Mouse (Mus musculus) A20 (cell line): ENCODE measurements around the gene Cdh3.
A peak's percentile ranks its signal among the peaks of the same experiment; 100 is the strongest.

Experiments
- DNase-seq: peaks from one replicate; pipeline ENCODE4 v3.0.0-alpha.2; 2011; ENCODE audit warnings: low read depth, low spot score

Cdh3 gene

DNA sequence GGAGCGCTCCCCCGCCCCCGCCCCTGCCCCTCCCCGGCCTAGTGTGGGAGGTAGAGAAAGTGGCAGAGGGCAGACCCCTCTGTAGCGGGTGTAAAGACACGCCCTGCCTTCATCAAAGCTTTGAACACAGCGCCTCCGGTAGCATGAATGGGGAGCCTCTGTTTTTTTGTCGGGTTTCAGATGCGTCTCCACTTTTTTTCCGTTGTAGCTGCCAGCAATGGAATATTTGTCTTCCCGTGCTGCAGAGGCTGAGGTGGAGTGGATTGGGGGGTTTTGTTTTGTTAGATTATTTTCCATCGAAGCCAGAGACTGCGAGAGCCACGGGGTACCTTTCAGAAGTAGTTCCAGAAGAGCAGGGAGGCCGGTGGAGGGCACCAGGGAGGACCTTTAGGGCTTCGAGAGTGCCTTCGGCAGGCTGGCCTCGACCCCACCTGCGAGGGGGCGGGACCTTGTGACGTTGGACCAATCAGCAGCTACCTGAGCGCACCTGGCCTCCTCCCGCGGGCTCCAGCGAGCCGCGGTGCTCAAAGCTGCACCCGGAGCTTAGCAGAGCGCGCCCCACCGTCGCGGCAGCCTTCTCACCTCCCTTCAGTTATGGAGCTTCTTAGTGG is at the start of gene Cdh3:
Gene Cdh3 (plus strand): TSS at position 527 of the 611 bp plus-strand sequence.
- DNase-seq = no peak

- no peak for DNase-seq
Measured at GRCm38 (mm10) chr8:106462131-106462530, 48.6 kb upstream of the Cdh3 start.

DNA sequence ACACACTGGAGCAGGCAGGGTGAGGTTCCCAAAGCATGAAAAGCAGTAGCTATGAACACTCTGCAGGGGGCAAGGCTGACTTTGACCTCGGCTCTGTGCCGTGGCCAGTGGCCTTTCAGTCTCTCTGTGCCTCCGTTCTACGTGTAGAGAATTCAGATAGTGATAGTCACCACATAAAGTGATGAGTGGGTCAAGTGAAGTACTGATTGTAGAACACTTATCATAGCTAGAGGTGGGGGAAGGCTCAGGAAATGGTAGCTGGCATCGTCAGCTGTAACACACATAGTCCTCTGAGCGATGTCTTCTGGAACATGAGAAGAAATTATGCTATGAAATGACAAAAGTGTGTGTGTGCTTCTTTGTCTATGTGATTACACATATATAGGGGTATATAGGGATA is 46.9 kb upstream of the Cdh3 start:
- no peak for DNase-seq

GRCm38 (mm10) chr8:106469485-106469884 is 41.2 kb upstream of the Cdh3 start:
- no peak for DNase-seq

DNA sequence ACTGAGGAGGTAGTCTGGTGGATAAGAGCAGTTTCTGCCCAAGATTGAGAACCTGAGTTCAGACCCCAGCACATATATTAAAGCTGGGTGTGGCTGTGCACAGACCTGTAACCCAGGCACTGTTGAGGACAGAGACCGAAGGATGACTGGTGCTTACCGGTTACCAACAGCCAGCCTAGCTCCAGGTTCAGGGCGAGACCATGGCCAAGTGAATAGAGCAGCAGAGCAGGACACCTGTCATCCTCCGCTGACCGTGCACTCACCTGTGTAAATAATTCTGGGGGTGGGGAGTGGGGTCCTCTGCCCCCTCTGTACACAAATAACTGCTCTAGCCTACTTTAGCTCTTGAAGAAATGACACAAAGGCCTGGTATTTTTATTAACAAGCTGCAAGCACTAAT is 36.7 kb upstream of the Cdh3 start:
- no peak for DNase-seq

DNA sequence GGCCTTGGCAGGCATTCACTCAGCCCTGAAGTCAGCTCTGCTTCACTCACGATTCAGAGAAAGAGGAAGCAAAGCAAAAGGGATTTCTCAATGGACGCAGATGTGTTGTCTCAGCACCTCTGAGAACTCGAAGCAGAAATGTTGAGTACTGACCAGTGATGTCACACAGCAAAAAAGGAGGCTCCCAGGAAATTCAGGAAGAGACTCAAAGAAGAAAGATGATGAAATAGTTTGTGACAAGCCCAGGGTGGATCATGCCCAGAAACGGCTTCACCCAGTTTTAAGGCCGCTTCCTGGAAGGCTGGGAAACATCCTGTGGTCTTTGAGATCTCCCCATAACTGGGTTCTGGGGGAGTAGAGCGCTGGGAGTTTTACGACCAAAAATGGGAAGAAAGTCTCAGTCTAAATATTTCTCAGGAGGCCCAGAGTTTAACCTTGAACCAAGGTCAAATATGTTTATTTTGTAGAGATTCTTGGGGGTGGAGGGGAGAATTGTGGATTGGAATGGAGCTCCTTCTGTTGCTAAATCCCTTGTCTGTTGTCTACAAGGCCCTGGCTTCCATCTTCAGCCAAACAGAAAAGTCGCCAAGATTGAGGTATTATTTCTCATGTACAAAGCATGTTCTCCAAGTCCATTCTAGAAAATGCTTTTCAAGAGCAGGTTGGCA is 10.5 kb upstream of the Cdh3 start, which contains the start of gene 6030452D12Rik:
Gene 6030452D12Rik (plus strand): TSS at position 505 of the 668 bp plus-strand sequence.
- DNase-seq = peak; percentile 40

GRCm38 (mm10) chr8:106504241-106504640 is 6.5 kb upstream of the Cdh3 start:
- no peak for DNase-seq

GRCm38 (mm10) chr8:106505328-106505965 is 5.2 kb upstream of the Cdh3 start:
- DNase-seq = no peak

- no peak for DNase-seq
Measured at GRCm38 (mm10) chr8:106506106-106506505, 4.6 kb upstream of the Cdh3 start.

GRCm38 (mm10) chr8:106507761-106508331 is 2.8 kb upstream of the Cdh3 start:
- DNase-seq = no peak

- DNase-seq = no peak
Measured at GRCm38 (mm10) chr8:106508456-106508855, 2.2 kb upstream of the Cdh3 start.

GRCm38 (mm10) chr8:106509079-106509780 is 1.5 kb upstream of the Cdh3 start:
- DNase-seq = no peak

- DNase-seq = no peak
Measured at GRCm38 (mm10) chr8:106511065-106511501, 392 bp downstream of the Cdh3 start.

- no peak for DNase-seq
Measured at GRCm38 (mm10) chr8:106511531-106512041, 895 bp downstream of the Cdh3 start.

- DNase-seq = no peak
Measured at GRCm38 (mm10) chr8:106512475-106513150, 1.9 kb downstream of the Cdh3 start.

- no peak for DNase-seq
Measured at GRCm38 (mm10) chr8:106515946-106516479, 5.3 kb downstream of the Cdh3 start.

GRCm38 (mm10) chr8:106516581-106516980 is 5.9 kb downstream of the Cdh3 start:
- no peak for DNase-seq

GRCm38 (mm10) chr8:106518763-106519162 is 8.1 kb downstream of the Cdh3 start:
- no peak for DNase-seq

- DNase-seq = no peak
Measured at GRCm38 (mm10) chr8:106520578-106520977, 9.9 kb downstream of the Cdh3 start.

- DNase-seq = no peak
Measured at GRCm38 (mm10) chr8:106521845-106522244, 11.2 kb downstream of the Cdh3 start.

DNA sequence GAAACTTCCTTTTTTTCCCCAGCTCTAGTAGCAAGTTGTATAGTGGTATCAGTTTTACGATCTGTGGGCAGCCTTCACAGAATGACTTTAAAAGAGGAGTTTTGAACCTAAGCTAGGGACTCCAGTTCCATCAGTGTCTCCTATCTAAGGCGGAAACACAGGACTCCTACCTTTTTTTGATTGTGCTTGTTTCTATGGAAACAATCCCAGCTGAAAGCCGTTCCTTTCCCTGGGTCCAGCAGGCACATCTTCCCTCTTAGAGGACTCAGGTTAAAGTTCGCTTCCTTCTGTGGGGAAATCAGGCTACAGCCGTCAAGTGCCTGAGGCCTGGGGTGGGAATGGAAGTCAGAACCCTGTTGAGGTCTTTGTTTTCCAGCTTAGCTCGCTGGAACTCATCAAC is 16.0 kb downstream of the Cdh3 start:
- no peak for DNase-seq
